Mouse (Mus musculus): ENCODE measurements around the gene Tmigd3. TPM values are rescaled to one million over a fixed set of nuclear protein-coding genes. Genes with fewer than 3 reads are reported as not detected.

The Tmigd3 gene
- polyA plus RNA-seq, 1 experiment = not detected

GRCm38 (mm10) chr3:105898861-105899260 is 28.2 kb downstream of the Tmigd3 start:
- TF ChIP-seq POLR2A (IDR thresholded peaks at IDR 0.05; ENCODE audit: borderline replicate concordance, low read depth, low read length) (no peak), CTCF (IDR thresholded peaks at IDR 0.05; ENCODE audit: low read depth, low read length) (no peak)
- H3K4me1 ChIP-seq (ENCODE audit: control insufficient read depth, insufficient read depth, low read length) = peaks cover 58% of the 10 kb centered on the region
- H3K4me3 ChIP-seq (ENCODE audit: insufficient read depth, low read length) = no peak overlapping the region
- peak overlapping the region; percentile 57 for H3K27ac ChIP-seq (ENCODE audit: insufficient read depth, low read depth, low read length)

- Histone ChIP-seq H3K27ac (ENCODE audit: insufficient read depth, low read depth, low read length) (peak overlapping the region; percentile 18), H3K4me1 (ENCODE audit: control insufficient read depth, insufficient read depth, low read length) (peaks cover 56% of the 10 kb centered on the region), H3K4me3 (ENCODE audit: insufficient read depth, low read length) (no peak overlapping the region)
- TF ChIP-seq CTCF (IDR thresholded peaks at IDR 0.05; ENCODE audit: low read depth, low read length) = peak; percentile 82
- TF ChIP-seq POLR2A (IDR thresholded peaks at IDR 0.05; ENCODE audit: borderline replicate concordance, low read depth, low read length) = 0 out of 2 replicates have a peak, but pooled peaks have one; percentile 26
These were observed 28.9 kb downstream of the Tmigd3 start for GRCm38 (mm10) chr3:105899394-105900147.

- no peak overlapping the region for H3K4me3 ChIP-seq (ENCODE audit: insufficient read depth, low read length)
- TF ChIP-seq CTCF (IDR thresholded peaks at IDR 0.05; ENCODE audit: low read depth, low read length) = no peak
- no peak for TF ChIP-seq POLR2A (IDR thresholded peaks at IDR 0.05; ENCODE audit: borderline replicate concordance, low read depth, low read length)
- peaks cover 58% of the 10 kb centered on the region for H3K4me1 ChIP-seq (ENCODE audit: control insufficient read depth, insufficient read depth, low read length)
- peak overlapping the region; percentile 67 for H3K27ac ChIP-seq (ENCODE audit: insufficient read depth, low read depth, low read length)
These were observed 29.6 kb downstream of the Tmigd3 start for GRCm38 (mm10) chr3:105900266-105900665.

- H3K4me1 ChIP-seq (ENCODE audit: control insufficient read depth, insufficient read depth, low read length) = peaks cover 54% of the 10 kb centered on the region
- peak overlapping the region; percentile 67 for H3K27ac ChIP-seq (ENCODE audit: insufficient read depth, low read depth, low read length)
- TF ChIP-seq CTCF (IDR thresholded peaks at IDR 0.05; ENCODE audit: low read depth, low read length) = no peak
- TF ChIP-seq POLR2A (IDR thresholded peaks at IDR 0.05; ENCODE audit: borderline replicate concordance, low read depth, low read length) = no peak
- no peak overlapping the region for H3K4me3 ChIP-seq (ENCODE audit: insufficient read depth, low read length)
These were observed 30.0 kb downstream of the Tmigd3 start for GRCm38 (mm10) chr3:105900716-105901115.

GRCm38 (mm10) chr3:105901468-105901867 is 30.8 kb downstream of the Tmigd3 start:
- TF ChIP-seq CTCF (IDR thresholded peaks at IDR 0.05; ENCODE audit: low read depth, low read length) = no peak
- no peak for TF ChIP-seq POLR2A (IDR thresholded peaks at IDR 0.05; ENCODE audit: borderline replicate concordance, low read depth, low read length)
- Histone ChIP-seq H3K27ac (ENCODE audit: insufficient read depth, low read depth, low read length) (no peak overlapping the region), H3K4me3 (ENCODE audit: insufficient read depth, low read length) (no peak overlapping the region), H3K4me1 (ENCODE audit: control insufficient read depth, insufficient read depth, low read length) (peaks cover 48% of the 10 kb centered on the region)

GRCm38 (mm10) chr3:105904213-105904612 is 33.5 kb downstream of the Tmigd3 start:
- no peak overlapping the region for H3K27ac ChIP-seq (ENCODE audit: insufficient read depth, low read depth, low read length)
- H3K4me1 ChIP-seq (ENCODE audit: control insufficient read depth, insufficient read depth, low read length) = peaks cover 37% of the 10 kb centered on the region
- no peak for TF ChIP-seq POLR2A (IDR thresholded peaks at IDR 0.05; ENCODE audit: borderline replicate concordance, low read depth, low read length)
- TF ChIP-seq CTCF (IDR thresholded peaks at IDR 0.05; ENCODE audit: low read depth, low read length) = no peak
- H3K4me3 ChIP-seq (ENCODE audit: insufficient read depth, low read length) = no peak overlapping the region

- H3K27ac ChIP-seq (ENCODE audit: insufficient read depth, low read depth, low read length) = no peak overlapping the region
- no peak overlapping the region for H3K4me3 ChIP-seq (ENCODE audit: insufficient read depth, low read length)
- TF ChIP-seq CTCF (IDR thresholded peaks at IDR 0.05; ENCODE audit: low read depth, low read length) (no peak), POLR2A (IDR thresholded peaks at IDR 0.05; ENCODE audit: borderline replicate concordance, low read depth, low read length) (no peak)
- peaks cover 32% of the 10 kb centered on the region for H3K4me1 ChIP-seq (ENCODE audit: control insufficient read depth, insufficient read depth, low read length)
These were observed 34.0 kb downstream of the Tmigd3 start for GRCm38 (mm10) chr3:105904721-105905120.

GRCm38 (mm10) chr3:105907956-105908655 is 37.4 kb downstream of the Tmigd3 start:
- Histone ChIP-seq H3K4me3 (ENCODE audit: insufficient read depth, low read length) (no peak overlapping the region), H3K4me1 (ENCODE audit: control insufficient read depth, insufficient read depth, low read length) (peaks cover 29% of the 10 kb centered on the region), H3K27ac (ENCODE audit: insufficient read depth, low read depth, low read length) (no peak overlapping the region)
- TF ChIP-seq POLR2A (IDR thresholded peaks at IDR 0.05; ENCODE audit: borderline replicate concordance, low read depth, low read length) (no peak), CTCF (IDR thresholded peaks at IDR 0.05; ENCODE audit: low read depth, low read length) (no peak)

- Histone ChIP-seq H3K4me3 (ENCODE audit: insufficient read depth, low read length) (no peak overlapping the region), H3K4me1 (ENCODE audit: control insufficient read depth, insufficient read depth, low read length) (peaks cover 32% of the 10 kb centered on the region), H3K27ac (ENCODE audit: insufficient read depth, low read depth, low read length) (no peak overlapping the region)
- TF ChIP-seq CTCF (IDR thresholded peaks at IDR 0.05; ENCODE audit: low read depth, low read length) (no peak), POLR2A (IDR thresholded peaks at IDR 0.05; ENCODE audit: borderline replicate concordance, low read depth, low read length) (no peak)
These were observed 38.3 kb downstream of the Tmigd3 start for GRCm38 (mm10) chr3:105908976-105909375.

All from bone marrow macrophage, adult 2 months (primary cell).